Mouse (Mus musculus) kidney, adult 2 months (tissue): ENCODE measurements around the gene Gm9844. TPM values are rescaled to one million over a fixed set of nuclear protein-coding genes. Genes with fewer than 3 reads are reported as not detected.

Source experiments
- DNase-seq: peaks from one replicate; pipeline ENCODE4 v3.0.0; 2021
- H3K27ac ChIP-seq: fragments of 200-500 bp; 2 replicates; pipeline ENCODE4 v1.5.1; 2012; ENCODE audit warnings: low read depth, low read length, control low read depth, inconsistent platforms; ENCODE audit not compliant: insufficient read depth
- H3K27me3 ChIP-seq: fragments of 200-500 bp; replicated peaks from 2 replicates; pipeline ENCODE4 v1.6.1; 2012; ENCODE audit warnings: mild to moderate bottlenecking, moderate library complexity, low read length, inconsistent platforms; ENCODE audit not compliant: control insufficient read depth, insufficient read depth
- H3K36me3 ChIP-seq: fragments of 200-500 bp; 2 replicates; pipeline ENCODE4 v1.6.1; 2012; ENCODE audit warnings: mild to moderate bottlenecking, moderate library complexity, low read length, inconsistent platforms; ENCODE audit not compliant: control insufficient read depth, insufficient read depth
- H3K4me1 ChIP-seq: fragments of 200-500 bp; 2 replicates; pipeline ENCODE4 v1.6.1; 2011; ENCODE audit warnings: low read length; ENCODE audit not compliant: control insufficient read depth, insufficient read depth
- H3K4me3 ChIP-seq: fragments of 200-500 bp; 2 replicates; pipeline ENCODE4 v1.5.1; 2011; ENCODE audit warnings: mild to moderate bottlenecking, low read depth, low read length, control low read depth; ENCODE audit not compliant: insufficient read depth
- CTCF ChIP-seq: fragments of 200-500 bp; conservative IDR thresholded peaks from 2 replicates; pipeline ENCODE4 v1.5.1; 2011; ENCODE audit warnings: low read depth, mild to moderate bottlenecking, control low read depth, low read length, moderate library complexity, mixed read lengths; ENCODE audit not compliant: insufficient read depth, insufficient read length
- POLR2A ChIP-seq: fragments of 200-500 bp; IDR thresholded peaks from one replicate; pipeline ENCODE4 v1.6.1; 2011; ENCODE audit warnings: low read depth, low read length, control low read depth
- WGBS: fragments of 180-500 bp; shearing (Covaris S2); methylation state at CpG from one replicate; pipeline ENCODE4 v1.1.7; 2018; 5-methylcytosine and 5-hydroxymethylcytosine counted together
- polyA plus RNA-seq: library from polyadenylated mRNA; depleted of rRNA; stranded (reverse); fragments of >200 nt; gene quantifications from 2 replicates; pipeline ENCODE4 v1.2.3, GENCODE M21; 2012

Gm9844 gene
- polyA plus RNA-seq, 1 experiment: 2.2 TPM

GRCm38 (mm10) chr7:24869532-24870165 is 7.6 kb downstream of the Gm9844 start, which contains the start of the genes Lypd4 and Dmrtc2:
Lypd4 (minus strand) TSS chr7:24869941.
Dmrtc2 (plus strand) TSS chr7:24870057.
- Histone ChIP-seq H3K4me1 (no peaks in the 10 kb centered on the region), H3K4me3 (no peak within 1 kb of the TSS), H3K27me3 (no peaks in the 10 kb centered on the region; the same call in 1 of the 2 replicates), H3K27ac (no peak within 1 kb of the TSS), H3K36me3 (no peaks in the 10 kb centered on the region)
- no peak for DNase-seq
- TF ChIP-seq POLR2A (no peak), CTCF (no peak)
- WGBS: 53% methylated on average over 41 of the region's 41 CpGs

- Histone ChIP-seq H3K4me1 (no peaks in the 10 kb centered on the region), H3K4me3 (no peak overlapping the region), H3K27ac (no peak overlapping the region), H3K36me3 (no peaks in the 10 kb centered on the region), H3K27me3 (no peaks in the 10 kb centered on the region)
- WGBS: 56% methylated on average over 3 of the region's 3 CpGs
- TF ChIP-seq POLR2A (no peak), CTCF (no peak)
- DNase-seq: no peak
These were observed 15.6 kb downstream of the Gm9844 start for GRCm38 (mm10) chr7:24877588-24877987.

GRCm38 (mm10) chr7:24879620-24880019 is 17.6 kb downstream of the Gm9844 start:
- H3K27me3 ChIP-seq: no peaks in the 10 kb centered on the region
- H3K36me3 ChIP-seq: no peaks in the 10 kb centered on the region
- 48% methylated on average over 2 of the region's 2 CpGs for whole genome bisulfite sequencing
- H3K4me3 ChIP-seq: no peak overlapping the region
- DNase-seq: no peak
- H3K4me1 ChIP-seq: no peaks in the 10 kb centered on the region
- H3K27ac ChIP-seq: no peak overlapping the region
- TF ChIP-seq POLR2A (no peak), CTCF (no peak)

- H3K36me3 ChIP-seq: no peaks in the 10 kb centered on the region; the same call in 1 of the 2 replicates
- no peak overlapping the region for H3K27ac ChIP-seq
- TF ChIP-seq CTCF: no peak
- no peak for TF ChIP-seq POLR2A
- H3K27me3 ChIP-seq: no peaks in the 10 kb centered on the region
- DNase-seq: no peak
- H3K4me1 ChIP-seq: peaks cover 14% of the 10 kb centered on the region; the same call in 1 of the 2 replicates
- H3K4me3 ChIP-seq: no peak overlapping the region
- 93% methylated on average over 9 of the region's 9 CpGs for WGBS
These were observed 20.6 kb downstream of the Gm9844 start for GRCm38 (mm10) chr7:24882416-24883199.

- Histone ChIP-seq H3K27me3 (no peaks in the 10 kb centered on the region), H3K27ac (peak within 1 kb of the TSS; percentile 76), H3K36me3 (no peaks in the 10 kb centered on the region; the same call in 1 of the 2 replicates), H3K4me1 (peaks cover 15% of the 10 kb centered on the region; the same call in 1 of the 2 replicates), H3K4me3 (peak within 1 kb of the TSS; percentile 91)
- under 1% methylated on average over 57 of the region's 57 CpGs for WGBS
- TF ChIP-seq POLR2A: peak; percentile 84
- peak; percentile 67 for TF ChIP-seq CTCF
- DNase-seq: peak; percentile 99
These were observed 22.1 kb downstream of the Gm9844 start, which contains the start of gene Rps19 for GRCm38 (mm10) chr7:24883896-24884692. Rps19 (plus strand) TSS chr7:24884371.

- TF ChIP-seq CTCF (no peak), POLR2A (no peak)
- DNase-seq: peak; percentile 39
- Histone ChIP-seq H3K36me3 (no peaks in the 10 kb centered on the region; the same call in 1 of the 2 replicates), H3K27me3 (no peaks in the 10 kb centered on the region), H3K4me1 (peaks cover 18% of the 10 kb centered on the region), H3K4me3 (peak overlapping the region; percentile 91), H3K27ac (peak overlapping the region; percentile 74)
- WGBS: under 1% methylated on average over 47 of the region's 47 CpGs
These were observed 22.8 kb downstream of the Gm9844 start for GRCm38 (mm10) chr7:24884693-24885291.
